Mouse (Mus musculus) cerebellum, adult 11-12 months (tissue): Measurements from ENCODE around the gene Pts.

ENCODE experiments used
- DNase-seq: peaks from one replicate; pipeline ENCODE4 v3.0.0; 2022

The Pts gene

DNA sequence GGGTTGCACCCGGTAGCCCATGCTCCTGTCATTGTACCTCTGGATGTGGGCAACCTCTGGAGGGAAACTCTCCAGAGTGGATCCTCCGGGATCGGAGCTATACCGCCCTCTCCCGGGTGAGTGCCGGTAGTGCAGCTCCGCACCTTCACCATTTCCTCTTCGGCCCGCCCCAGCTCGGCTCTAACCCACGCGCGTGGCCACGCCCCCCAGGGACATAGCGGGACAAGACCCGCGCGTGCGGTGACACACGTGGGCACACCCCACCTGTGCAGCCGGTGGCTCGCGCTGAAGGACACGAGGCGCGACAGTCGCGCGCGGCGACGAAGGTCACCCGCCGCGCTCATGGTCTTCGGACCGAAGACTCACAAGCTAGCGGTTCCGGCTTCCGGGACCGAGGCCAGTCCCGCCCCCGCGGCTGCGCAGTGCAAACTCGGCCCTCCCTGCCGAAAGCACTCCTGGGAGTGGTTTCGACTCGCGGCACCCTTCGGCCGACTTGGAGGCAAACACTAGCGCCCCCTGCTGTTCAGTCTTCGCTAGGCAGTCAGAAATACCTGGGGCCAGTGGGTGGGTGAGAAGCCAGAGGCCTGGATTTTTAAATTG lies at the start of gene Pts:
Pts (minus strand) TSS at position 432 of the 600 bp plus-strand sequence.
- DNase-seq = peak; percentile 97

DNA sequence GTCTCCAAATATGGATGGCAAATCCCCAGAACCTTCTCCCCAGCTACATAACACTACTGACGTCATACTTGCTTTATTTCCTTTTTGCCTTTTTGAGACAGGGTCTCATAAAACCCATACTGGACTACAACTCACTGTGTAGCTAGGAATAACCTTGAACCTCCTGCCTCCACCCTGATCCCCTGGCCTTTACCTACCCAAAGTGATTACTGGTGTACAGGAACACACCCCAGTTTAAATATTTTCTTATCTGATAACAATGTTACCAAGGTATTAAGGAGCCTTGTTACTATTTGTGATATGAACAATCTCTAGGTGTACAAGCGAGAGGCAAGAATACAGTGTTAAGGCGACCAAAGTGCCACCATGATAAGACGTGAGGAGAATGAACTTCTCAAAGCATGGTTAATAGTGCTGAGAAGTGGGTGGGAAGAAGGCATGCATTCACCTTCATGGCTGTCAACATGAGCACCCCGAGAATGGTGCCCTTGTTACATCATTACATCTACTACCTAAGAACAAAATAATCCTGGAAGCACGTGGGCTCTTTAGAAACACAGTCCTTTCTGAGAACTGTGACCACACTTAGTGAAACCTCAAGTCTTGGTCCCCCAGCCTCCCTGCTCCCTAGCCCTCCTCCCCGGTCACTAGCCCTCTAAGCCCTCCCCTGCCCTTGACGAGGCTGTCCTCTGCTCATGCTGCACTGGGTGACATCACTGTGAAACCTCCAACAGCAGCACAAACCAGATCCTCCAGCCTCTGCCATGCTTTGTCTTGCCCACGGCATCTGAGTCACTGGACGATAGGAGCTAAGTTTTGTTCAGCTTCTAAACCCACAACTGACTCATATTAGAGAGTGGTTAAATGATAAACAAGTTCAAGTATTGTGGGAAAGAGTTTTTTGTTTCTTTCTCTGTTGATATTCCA lies 41.3 kb upstream of the Pts start:
- DNase-seq = no peak

DNA sequence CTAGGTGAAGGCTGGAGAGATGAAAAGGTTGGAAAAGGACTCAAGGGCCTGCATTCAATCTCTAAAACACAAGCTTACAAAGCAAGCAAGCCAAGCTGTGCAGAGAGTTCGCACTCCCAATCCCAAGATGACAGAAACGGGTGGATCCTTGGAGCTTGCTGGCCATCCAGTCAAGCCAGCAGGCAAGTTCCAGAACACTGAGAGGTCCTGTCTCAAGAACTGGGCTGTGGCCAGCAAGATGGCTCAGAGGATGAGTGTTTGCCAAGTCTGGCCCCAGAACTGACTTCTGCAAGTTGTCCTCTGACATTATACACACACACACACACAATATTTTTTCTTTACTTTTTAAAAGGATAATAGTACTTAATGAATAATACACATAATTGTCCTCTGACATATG lies 39.4 kb upstream of the Pts start:
- DNase-seq = no peak

DNA sequence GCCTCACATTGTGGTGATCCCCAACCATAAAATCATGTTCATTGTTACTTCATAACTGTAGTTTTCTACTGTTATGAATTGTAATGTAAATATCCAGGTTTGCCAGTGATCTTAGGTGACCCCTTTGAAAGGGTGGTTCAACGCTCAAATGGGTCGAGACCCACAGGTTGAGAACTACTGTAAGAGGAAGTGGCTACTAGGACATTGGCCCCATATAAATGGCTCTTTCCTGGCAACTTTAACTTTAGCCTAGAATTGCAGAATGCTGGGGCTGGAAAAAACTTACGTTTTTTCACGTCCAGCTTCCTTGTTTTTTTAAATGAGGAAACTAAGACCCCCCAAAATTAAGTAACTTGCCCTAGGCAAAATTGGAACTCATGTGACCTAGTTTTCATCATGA lies 38.8 kb upstream of the Pts start:
- no peak for DNase-seq

DNA sequence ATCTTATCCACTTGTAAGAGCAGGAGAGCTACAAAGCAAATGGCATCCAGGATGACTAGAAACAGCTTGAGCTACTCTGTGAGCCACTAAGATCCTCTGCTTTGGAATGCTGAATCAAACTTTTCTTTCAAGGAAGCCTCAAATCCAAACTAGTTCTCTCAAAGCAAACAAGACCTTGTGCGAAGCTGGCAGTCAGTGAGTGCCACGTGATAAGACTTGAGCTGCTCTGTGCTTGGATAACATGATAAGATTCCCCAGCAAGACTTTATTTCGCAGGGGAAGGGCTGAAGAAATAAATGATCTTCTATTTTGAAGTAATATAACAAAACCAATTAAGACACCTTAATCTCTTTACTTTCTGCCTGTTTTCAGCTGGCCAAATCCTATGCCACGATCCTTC lies 37.4 kb upstream of the Pts start:
- no peak for DNase-seq

DNA sequence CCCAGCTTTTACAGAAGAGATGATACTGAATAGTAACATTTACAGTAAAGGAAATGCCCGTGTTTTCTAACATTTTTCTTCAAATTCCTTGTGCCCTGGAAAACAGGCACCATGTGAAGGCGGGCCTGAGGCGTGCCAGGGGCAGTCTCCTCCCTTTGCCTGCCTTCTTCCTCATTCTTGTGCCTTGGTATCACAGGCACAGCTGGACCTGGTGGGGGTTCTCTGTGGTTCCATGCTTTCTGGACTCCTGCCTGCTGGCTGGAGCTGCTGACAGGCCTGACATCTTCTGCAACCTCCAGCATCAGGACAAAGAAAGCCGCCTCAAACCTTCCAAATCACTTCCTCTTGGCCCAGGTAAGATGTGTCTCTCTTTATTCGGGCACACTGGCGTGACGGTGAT lies 36.6 kb upstream of the Pts start:
- DNase-seq = no peak

DNA sequence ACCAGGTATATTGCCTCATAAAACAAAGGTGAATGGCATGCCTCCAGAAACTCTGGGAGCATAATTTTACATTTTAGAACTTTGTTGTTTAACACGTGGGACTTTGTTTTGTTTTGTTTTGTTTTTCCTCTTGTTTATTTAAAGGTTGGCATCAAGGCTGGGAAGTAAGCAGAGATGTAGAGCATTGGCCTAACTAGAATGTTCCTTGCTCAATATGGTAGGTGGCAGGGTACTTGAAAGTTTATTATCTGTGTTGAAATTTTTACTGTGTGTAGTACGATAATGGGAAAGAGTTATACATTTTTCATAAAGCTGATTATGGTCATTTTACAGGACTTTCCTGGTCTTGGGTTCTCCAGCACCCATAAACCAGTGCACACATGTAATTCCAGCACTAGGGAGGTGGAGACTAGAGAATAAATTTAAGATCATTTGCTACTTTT lies 33.4 kb upstream of the Pts start:
- DNase-seq = no peak

DNA sequence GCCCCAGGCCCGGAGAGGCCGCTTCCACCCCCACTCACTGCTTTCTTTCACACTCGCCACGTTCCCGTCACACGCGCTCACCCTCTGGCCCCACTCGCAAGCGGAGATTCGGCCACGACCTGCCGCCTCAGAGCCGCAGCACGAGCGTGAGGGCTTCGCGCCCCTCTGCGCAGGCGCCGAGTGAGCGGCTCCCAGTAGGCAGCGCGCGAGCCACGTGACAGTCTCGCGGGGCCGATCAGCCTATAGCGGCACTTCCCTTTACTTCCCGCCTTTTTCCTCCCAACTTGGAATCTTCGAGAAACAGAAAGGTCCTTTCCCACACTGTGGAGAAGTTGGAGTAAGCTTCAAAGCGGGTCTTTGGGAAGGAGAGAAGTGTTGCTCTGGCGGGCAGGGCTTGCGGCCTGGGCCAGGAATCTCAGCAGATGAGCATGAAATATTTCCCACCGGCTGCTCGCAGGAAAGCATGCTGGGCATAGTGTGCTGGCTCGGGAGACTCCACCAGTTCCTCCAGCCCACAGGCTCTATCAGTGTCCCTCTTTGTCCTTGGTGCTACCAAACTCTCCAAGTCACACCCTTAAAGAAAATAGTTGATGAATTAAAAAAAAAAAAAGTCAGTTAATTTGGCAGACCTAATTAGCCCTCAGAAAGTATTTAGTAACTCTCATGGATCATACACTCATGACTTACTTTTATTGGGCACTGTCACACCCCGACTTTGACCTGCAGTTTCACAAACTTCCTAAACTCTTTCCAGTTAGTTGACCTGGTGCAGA lies 32.8 kb upstream of the Pts start, which contains the start of gene Tex12:
Tex12 (minus strand) TSS at position 181 of the 773 bp plus-strand sequence.
- DNase-seq = no peak

DNA sequence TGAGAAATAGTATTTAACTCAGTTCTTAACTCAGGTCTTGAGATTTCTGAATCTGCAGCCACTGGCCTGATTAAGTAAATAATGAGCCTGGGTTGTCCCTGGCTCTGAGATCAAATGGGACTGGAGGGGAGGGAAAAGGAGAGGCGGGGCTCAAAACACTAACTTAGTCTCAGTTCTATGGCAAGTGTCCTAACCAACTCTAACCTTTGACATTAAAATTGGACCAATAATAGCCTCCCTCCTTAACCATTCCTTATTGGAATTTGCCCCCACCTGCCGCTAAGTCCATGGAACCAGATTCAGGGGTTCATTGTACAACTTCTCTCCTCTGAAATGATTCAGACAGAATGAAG lies 26.5 kb upstream of the Pts start, which contains the start of gene Bco2:
Bco2 (minus strand) TSS at position 88 of the 353 bp plus-strand sequence.
- no peak for DNase-seq

DNA sequence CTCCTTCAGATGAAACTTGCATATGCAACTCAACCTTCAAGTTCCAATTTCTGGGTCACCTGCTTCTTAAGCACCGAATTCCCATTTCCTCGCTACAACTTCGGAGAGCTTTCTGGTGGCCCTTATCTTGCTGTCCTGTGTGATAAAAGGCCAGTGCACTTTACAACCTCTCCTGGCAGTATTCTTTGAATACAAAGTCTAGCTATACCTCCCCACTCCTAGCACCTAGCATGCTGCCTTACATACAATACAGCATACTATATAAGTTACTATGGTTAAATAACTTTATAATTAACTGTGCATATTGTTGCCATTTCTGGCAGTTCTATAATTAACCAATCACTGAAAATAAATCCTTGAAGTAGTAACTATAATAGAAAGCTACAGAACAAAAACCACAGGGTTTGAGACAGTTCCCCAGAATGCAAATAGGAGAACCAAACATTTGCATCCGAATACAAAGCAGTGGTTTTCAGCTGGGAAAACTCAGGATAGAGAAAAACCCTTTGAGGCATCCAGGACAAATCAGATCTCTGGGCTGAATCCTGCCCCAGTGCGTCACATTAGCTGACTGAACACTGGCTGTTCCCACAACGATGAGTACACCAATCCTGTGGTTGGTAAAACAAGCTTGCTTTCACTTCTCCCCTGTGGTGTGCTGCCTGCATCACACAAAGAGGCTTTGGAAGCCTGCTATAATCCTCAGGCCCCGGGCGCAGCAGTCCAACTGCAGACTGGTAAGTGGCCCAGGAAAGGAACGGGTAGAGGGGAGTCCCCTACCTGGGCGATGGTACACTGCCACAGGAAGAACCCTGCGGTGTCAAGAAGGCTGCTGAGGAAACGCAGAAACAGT lies 25.9 kb upstream of the Pts start, which contains the start of gene Il18:
Il18 (plus strand) TSS at position 587 of the 853 bp plus-strand sequence.
- peak; percentile 14 for DNase-seq

DNA sequence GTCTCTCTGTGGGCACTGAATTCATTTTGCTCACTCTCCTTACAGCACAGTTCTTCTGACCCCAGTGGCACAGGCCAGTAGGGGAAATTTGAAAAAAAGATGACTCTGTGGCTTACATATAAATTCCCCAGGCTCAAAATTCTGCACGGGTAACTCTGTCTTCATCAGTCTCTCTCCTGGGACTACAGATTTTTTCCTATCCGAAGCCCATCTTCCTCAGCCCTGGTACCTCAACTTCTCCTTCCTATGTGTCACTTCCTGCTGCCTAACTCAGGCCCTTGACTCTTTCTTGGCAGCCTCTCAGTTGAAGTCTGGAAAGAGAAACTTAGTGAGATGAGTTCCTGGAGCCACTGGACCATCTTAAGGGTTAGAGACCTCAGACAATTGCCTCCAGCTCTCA lies 25.0 kb upstream of the Pts start:
- no peak for DNase-seq

DNA sequence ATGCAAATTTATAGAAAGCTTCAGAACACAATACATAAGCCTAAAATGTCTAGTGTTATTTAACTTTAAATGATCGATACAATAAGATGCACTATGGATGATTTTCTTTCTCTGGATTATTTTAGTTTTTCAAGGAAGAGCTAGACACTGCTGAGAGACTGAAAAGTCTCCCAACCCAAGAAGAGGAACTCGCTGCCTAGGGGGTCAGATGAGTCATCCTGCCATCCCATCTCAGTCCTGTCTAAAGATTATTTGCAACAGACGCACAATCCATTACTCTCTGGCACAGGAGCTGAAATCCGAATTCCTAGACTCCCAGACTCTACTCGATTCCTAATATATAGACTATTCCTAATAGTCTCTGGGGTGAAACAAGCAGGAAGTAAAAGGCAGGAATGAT lies 23.7 kb upstream of the Pts start:
- no peak for DNase-seq

DNA sequence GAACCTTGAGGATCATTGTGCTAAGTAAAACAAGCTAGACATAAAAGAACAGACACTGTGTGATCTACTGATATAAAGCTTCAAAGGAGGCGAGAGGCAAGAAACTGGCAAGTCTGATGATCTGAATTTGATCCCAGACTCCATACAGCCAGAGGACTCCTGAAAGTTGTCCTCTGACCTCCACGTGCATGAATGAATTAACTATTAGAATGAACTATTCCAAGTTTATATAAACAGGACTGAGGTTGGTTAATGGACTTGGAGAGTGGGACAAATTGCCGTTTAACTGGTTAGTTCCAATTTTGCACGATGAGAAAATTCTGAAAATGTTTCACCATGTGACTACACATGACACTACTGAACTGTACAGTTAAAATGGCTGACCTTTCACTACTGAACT lies 20.4 kb upstream of the Pts start:
- no peak for DNase-seq

DNA sequence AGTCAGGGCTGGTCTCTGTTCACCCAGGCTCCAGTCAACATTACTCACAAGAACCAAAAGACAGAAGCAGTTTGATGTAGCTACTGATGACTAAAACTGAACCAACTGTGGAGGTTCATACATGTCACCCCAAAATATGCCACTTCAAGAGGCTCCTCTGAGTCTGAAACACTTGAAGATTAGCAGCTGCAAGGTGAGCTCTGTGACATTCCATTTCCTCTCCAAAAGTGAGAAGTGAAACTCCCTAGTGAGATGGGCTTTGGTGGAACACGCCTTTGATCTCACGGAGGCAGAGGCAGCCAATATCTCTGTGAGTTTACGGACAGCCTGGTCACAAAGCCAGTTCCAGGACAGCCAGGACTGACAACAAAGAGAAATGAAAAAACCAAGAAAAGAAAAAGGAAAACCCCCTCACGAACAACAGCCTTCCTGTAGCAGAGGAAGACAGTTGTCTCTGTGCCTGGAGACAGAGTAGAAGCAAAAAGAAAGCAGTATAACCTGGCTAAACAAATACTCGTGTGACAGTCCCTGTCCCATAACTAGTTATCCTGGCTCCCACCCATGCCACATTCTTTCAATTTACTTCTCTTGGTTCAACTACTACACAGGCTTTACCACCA lies 19.4 kb upstream of the Pts start:
- no peak for DNase-seq

DNA sequence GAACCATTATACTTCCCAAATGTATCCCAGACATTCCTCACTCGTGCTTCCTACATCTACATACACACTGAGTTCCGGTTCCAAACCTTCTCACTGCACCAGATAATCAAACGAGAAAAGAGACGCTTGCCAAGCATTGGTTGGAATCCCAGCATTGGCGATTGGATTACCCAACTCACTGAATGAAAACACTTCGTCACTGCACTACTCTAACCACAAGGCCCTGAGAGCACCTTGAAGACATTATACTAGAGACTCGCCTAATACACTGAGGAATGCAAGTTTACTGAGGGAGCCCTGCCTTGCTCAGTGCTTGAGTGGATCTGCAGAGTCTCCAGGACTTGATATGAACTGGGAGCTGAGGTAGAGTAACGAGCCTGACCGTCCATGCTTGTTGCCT lies 13.9 kb upstream of the Pts start:
- no peak for DNase-seq

DNA sequence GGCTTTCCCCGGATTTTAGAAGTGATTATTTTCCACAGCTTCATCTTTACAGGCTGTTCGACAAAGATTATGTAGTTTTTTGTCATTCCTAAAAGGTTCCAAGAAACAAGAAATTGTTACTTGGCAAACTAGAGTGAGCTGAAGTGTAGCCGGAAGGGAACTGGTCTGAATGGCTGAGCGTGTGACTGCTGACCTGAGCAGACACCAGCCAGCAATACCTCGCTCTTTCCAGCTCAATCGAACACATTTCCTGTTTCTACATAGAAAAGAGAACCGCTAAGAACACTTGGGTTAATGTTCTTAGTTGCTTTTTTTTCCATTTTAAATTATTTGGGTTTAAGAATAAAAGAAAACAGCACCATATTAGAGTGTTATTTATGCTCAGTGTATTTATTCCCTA lies 11.6 kb upstream of the Pts start:
- DNase-seq = no peak

DNA sequence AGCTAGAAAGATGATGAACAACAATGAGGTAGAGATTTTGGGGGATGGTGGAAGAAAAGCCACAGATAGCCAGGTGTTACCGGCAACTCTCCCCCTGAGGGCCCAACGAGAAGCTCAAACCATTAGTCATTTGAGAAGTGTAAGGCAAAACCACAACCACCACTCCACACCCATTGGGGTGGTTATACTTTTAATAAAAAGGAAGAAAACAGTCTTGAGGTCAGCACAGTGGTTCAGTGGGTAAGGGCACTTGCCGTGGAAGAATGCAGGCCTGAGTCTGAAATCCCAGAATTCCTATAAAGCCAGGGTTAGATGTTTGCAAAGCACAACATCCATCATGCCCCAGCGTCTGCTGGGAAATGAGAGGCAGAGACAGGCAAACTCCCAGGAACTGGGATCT lies 8.8 kb upstream of the Pts start:
- no peak for DNase-seq

DNA sequence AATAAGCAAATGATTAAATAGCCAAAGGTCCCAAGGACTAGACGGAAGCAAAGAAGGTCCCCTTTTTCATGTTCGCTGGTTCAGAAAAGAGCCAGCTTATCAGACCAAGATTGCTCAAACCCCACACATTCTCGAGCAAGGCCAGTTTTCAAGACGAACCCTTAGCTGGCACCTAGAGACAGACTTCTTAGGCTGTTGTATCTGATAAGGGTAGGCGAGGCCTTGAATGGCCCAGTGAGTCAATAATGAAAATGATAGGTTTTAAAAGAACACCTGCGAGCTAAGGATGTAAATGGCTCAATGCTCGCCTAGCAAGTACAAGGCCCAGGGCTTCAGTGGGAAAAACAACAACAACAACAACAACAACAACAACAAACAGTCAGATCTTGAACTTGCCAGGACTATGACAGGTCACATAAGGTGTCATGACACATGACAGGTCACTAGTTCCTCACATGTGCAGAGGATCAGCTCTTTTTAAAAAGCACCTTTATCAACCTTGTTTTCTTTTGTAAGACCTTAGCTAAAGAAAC lies 8.1 kb upstream of the Pts start:
- DNase-seq = no peak

DNA sequence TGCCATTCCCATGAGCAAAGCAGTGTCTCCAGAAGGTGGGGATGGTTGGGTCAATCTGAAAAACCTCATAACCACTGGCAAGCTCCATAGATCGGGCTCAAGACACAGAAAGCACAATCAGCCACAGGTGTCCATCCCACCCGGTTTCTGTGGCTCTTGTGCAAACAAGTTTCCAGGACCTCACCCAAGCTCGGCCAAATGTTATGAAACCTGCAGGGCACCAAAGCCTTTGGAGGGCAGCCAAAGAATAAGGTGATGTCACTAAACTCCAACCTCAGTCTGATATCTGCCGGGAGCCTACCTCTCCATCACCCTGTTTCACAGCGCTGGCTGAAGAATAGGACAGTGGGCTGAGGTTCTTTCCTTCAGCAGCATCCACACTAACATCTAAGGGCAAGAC lies 7.4 kb upstream of the Pts start:
- no peak for DNase-seq

DNA sequence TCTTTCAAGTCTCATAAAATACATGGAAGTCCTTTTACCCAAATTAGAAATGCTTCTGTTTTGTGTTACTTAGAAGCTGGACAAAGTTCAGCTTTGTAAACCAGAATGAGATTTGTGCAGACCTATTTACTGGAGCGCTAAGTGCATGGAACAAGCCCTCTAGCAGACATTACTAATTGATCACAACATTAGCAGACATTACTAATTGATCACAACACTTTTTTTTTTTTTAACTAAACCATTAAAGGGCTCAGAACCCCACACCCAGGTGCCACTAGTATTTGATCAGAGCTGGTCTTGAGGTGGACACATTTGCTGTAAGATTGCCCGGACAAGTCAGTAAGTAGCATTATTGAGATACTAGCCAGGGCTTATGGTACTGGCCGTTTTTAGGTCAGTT lies 5.3 kb upstream of the Pts start:
- DNase-seq = no peak

DNA sequence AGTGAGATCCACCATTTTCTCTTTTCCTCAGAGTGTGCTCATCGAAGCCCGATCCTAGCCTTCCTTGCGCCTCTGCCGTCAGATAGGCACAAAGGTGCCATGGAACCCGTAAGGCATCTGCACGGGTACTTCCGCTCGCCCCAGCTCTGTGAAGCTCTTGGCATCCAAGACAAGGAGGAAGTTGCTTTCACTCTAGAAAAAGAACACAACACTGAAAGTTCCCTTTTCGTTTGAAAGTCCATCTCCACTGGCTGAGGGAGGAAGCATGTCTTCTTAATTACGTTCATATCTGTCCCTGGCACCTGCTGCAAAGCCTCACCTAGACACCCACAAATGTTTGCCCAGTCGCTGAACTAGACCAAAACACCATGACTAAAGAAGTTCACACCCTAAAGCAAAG lies 4.8 kb upstream of the Pts start:
- DNase-seq = no peak

DNA sequence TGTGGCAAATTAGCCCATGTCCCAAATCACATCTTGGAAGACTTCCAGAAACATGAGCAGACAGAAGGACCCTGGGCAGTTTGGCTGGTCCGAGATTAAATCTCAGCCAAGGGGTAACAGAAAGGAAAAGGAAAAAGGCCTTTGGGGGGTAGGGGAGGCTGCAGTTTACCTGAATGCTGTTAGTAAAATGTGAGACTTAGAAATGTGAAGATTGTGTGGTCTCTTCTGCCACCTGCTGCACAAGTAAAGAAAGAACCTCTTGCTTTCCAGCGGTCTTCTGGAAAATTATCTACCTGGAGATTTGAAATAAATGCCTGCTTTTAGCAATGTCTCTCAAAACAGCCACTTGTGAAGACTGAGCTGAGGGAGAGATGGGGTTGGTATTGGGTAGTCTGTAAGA lies 2.4 kb upstream of the Pts start:
- no peak for DNase-seq
